Mouse (Mus musculus) liver, embryonic 16.5 days (tissue): ENCODE results near the gene Efcab11. TPM values are rescaled to one million over a fixed set of nuclear protein-coding genes. Genes with fewer than 3 reads are reported as not detected.

Source experiments
- ATAC-seq: fragments of 200-750 bp; cut with Nextera tagmentation; 2 replicates; pipeline ENCODE4 v1.8.0; 2017; ENCODE audit warnings: low read depth, mild to moderate bottlenecking, moderate number of reproducible peaks, moderate library complexity
- H3K27ac ChIP-seq: fragments of 300-500 bp; sonication (generic); 2 replicates; pipeline ENCODE4 v1.5.1; 2014; ENCODE audit warnings: mild to moderate bottlenecking, low read length
- H3K27me3 ChIP-seq: fragments of 300-500 bp; sonication (generic); 2 replicates; pipeline ENCODE4 v1.6.1; 2014; ENCODE audit warnings: low read depth, low read length, mixed read lengths; ENCODE audit not compliant: control insufficient read depth, insufficient read depth
- H3K36me3 ChIP-seq: fragments of 300-500 bp; sonication (generic); 2 replicates; pipeline ENCODE4 v1.6.1; 2014; ENCODE audit warnings: mild to moderate bottlenecking; ENCODE audit not compliant: control insufficient read depth, insufficient read depth
- H3K4me1 ChIP-seq: fragments of 300-500 bp; sonication (generic); 2 replicates; pipeline ENCODE4 v1.6.1; 2014; ENCODE audit warnings: low read depth, low read length, mixed read lengths; ENCODE audit not compliant: control insufficient read depth
- H3K4me2 ChIP-seq: fragments of 300-500 bp; sonication (generic); 2 replicates; pipeline ENCODE4 v1.6.1; 2014; ENCODE audit warnings: low read depth, low read length, mixed read lengths
- H3K4me3 ChIP-seq: fragments of 300-500 bp; sonication (generic); 2 replicates; pipeline ENCODE4 v1.5.1; 2014; ENCODE audit warnings: low read depth, mild to moderate bottlenecking, low read length
- H3K9ac ChIP-seq: fragments of 300-500 bp; sonication (generic); 2 replicates; pipeline ENCODE4 v1.6.1; 2014; ENCODE audit warnings: low read depth, low read length
- H3K9me3 ChIP-seq: fragments of 300-500 bp; sonication (generic); replicated peaks from 2 replicates; pipeline ENCODE4 v1.6.1; 2016; ENCODE audit warnings: low read length; ENCODE audit not compliant: control insufficient read depth
- WGBS: fragments of 180-500 bp; shearing (Covaris S2); extraction: QIAGEN DNeasy Blood & Tissue Kit; methylation state at CpG from one replicate; pipeline ENCODE4 v1.1.7; 2014; ENCODE audit not compliant: insufficient replicate concordance; 5-methylcytosine and 5-hydroxymethylcytosine counted together
- polyA plus RNA-seq: library from polyadenylated mRNA; unstranded; fragments of >200 nt; fragmentation: Nextera tagmentation; extraction: Ambion mirVana; gene quantifications from 2 replicates; pipeline ENCODE4 v1.2.1, GENCODE M21; 2015

The Efcab11 gene
- polyA plus RNA-seq, 1 experiment from 2014 or later, result 5.0 TPM

DNA sequence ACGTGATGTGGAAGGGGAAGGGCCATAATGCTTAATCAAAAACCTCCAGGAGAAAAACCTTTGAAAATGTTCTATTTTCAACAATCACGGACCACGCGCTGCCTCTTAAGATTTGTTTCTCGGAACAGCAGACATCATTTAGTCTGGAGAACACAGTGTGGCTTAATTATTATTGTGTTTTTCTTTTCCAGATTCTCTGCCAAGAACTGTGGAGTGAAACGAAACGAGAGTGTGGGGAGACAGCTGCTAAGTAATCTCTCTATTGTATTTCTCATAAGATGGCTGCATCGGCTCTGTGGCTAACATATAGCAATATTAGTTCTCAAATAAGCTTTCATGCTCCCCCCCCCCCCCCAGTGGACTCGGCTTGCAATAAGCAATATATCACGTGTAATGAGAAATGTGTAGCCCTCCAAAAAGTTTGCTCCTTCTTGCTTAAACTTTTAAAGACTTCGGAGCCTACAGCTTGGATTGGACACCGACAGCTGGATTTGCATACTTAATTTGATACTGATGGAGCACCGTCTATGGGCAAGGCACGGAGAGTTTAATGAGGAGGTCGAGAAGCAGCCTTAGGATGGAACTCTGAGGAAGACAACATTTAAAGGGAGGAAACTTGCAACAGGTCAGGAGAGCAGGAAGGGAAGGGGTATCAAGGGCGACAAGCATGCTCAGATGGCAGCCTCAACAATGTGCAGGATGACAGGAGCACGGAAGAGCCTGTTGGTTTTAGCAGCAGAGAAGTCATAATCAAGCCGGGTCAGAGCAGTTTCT, 127.1 kb downstream of the Efcab11 start:
- H3K4me3 ChIP-seq, result no peak overlapping the region
- WGBS, result 67% methylated on average over 18 of the region's 18 CpGs
- H3K27me3 ChIP-seq, result no peaks in the 10 kb centered on the region
- H3K9me3 ChIP-seq, result no peaks in the 10 kb centered on the region
- no peak overlapping the region for H3K9ac ChIP-seq
- no peak overlapping the region for H3K27ac ChIP-seq
- H3K4me2 ChIP-seq, result no peak overlapping the region
- no peak for ATAC-seq
- no peaks in the 10 kb centered on the region for H3K4me1 ChIP-seq
- H3K36me3 ChIP-seq, result no peaks in the 10 kb centered on the region

DNA sequence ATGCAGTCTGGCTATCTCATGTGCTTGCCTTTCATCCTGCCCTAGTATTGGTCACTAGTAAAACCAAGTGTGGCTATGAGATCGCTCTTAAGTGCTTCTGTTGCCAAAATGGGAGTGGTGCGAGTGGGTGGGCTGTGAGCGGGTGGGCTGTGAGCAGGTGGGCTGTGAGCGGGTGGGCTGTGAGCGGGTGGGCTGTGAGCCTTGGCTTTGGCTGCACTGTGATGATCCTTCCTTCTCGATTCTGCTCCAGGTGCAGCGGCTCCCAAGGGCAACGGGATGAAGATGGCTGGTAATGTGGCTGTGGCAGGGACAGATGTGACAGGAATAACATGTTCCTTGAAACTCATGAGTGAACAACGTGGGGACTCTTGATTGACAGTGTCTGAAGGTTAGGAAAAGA, 128.0 kb downstream of the Efcab11 start:
- ATAC-seq, result no peak
- Histone ChIP-seq H3K27me3 (no peaks in the 10 kb centered on the region), H3K4me2 (no peak overlapping the region), H3K9ac (no peak overlapping the region), H3K27ac (no peak overlapping the region), H3K4me3 (no peak overlapping the region), H3K9me3 (no peaks in the 10 kb centered on the region), H3K4me1 (no peaks in the 10 kb centered on the region), H3K36me3 (no peaks in the 10 kb centered on the region)
- WGBS, result 75% methylated on average over 9 of the region's 9 CpGs

DNA sequence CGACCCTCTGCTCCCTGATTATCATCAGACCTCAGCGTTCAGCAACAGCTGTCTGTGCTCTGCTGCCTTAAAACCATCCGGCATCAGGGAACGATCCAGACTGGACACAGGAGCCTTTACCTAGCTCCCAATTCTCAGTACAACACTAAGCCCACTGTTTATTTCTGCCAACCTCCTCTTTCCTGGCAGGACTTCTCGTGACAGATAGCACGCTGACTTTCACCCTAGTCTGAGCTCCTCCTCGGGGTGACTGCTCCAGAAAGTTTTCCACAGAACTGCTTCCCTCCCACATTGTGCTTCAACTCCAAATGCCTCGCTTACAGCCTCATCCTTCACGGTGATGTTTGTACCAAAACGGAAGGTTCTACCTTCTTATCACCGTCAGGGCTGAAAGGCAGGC, 131.3 kb downstream of the Efcab11 start:
- no peaks in the 10 kb centered on the region for H3K9me3 ChIP-seq
- WGBS, result 64% methylated on average over 11 of the region's 11 CpGs
- no peaks in the 10 kb centered on the region for H3K27me3 ChIP-seq
- no peaks in the 10 kb centered on the region for H3K4me1 ChIP-seq
- no peak overlapping the region for H3K4me3 ChIP-seq
- H3K4me2 ChIP-seq, result no peak overlapping the region
- no peaks in the 10 kb centered on the region for H3K36me3 ChIP-seq
- ATAC-seq, result no peak
- no peak overlapping the region for H3K27ac ChIP-seq
- H3K9ac ChIP-seq, result no peak overlapping the region

DNA sequence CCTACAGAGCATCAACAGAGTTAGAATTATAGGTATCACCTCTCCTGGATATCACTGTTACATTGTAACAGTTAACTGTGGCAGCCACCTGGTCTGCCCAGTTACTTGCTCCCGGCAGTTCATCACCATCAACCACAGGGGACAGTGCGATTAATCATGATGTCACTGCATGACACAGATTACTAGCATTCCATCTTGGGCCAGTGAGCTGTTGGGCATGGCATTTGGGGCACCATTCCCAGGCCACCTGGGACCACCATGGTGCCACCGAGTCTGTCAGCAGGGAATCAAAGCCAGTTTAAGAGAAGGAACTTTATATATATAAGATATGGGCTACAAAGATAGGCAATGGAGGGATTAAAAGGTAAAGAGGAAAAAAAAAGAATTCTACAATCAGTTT, 134.8 kb downstream of the Efcab11 start:
- no peak for ATAC-seq
- Histone ChIP-seq H3K4me1 (no peaks in the 10 kb centered on the region), H3K4me3 (no peak overlapping the region), H3K9ac (no peak overlapping the region), H3K4me2 (no peak overlapping the region), H3K27ac (no peak overlapping the region), H3K9me3 (no peaks in the 10 kb centered on the region), H3K27me3 (no peaks in the 10 kb centered on the region), H3K36me3 (no peaks in the 10 kb centered on the region)
- WGBS, result 60% methylated on average over 3 of the region's 3 CpGs

DNA sequence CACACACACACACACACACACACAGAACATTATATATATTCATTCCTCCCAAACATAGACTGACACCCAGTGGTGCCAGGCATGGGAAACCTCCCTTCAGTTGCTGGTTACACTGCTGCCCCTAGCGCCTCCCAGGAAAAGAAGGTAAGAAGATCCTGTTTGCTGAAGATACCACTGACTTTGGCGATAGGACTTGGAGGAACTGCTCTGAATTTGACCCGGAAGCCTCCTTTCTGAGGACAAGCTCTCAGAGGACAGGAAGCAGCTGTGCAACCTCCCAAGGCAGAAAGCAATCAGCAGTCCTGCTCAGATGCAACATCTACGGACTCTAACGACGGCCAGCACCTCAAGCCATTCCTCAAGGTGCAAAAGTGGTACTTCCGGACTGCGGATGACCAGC, 142.6 kb downstream of the Efcab11 start:
- Histone ChIP-seq H3K4me2 (no peak overlapping the region), H3K27me3 (no peaks in the 10 kb centered on the region), H3K27ac (no peak overlapping the region), H3K4me3 (no peak overlapping the region), H3K4me1 (no peaks in the 10 kb centered on the region), H3K9me3 (no peaks in the 10 kb centered on the region), H3K36me3 (no peaks in the 10 kb centered on the region), H3K9ac (no peak overlapping the region)
- WGBS, result 34% methylated on average over 8 of the region's 8 CpGs
- ATAC-seq, result no peak

DNA sequence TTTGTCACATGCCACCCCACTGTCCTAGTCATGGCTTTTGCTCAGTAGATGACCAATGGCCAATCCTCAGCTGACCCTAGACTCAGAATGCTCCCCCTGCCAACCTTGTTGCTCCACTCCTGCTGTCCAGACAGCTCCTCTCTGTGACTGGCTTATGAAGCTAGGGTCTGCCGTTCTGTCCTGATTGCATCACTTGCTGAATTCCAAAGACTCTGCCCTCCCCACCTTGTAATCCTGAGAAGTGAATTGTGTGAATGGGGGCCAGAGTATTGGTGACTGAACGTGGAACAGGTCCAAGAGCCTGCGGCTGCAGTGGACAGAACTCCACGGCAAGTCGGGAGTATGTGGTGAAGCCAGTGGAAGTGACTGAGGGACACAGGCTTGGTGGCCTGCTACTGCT, 145.0 kb downstream of the Efcab11 start:
- Histone ChIP-seq H3K27me3 (no peaks in the 10 kb centered on the region), H3K9me3 (no peaks in the 10 kb centered on the region), H3K4me2 (no peak overlapping the region), H3K27ac (no peak overlapping the region), H3K9ac (no peak overlapping the region), H3K4me1 (no peaks in the 10 kb centered on the region), H3K4me3 (no peak overlapping the region), H3K36me3 (no peaks in the 10 kb centered on the region)
- WGBS, result 65% methylated on average over 5 of the region's 5 CpGs
- ATAC-seq, result no peak

DNA sequence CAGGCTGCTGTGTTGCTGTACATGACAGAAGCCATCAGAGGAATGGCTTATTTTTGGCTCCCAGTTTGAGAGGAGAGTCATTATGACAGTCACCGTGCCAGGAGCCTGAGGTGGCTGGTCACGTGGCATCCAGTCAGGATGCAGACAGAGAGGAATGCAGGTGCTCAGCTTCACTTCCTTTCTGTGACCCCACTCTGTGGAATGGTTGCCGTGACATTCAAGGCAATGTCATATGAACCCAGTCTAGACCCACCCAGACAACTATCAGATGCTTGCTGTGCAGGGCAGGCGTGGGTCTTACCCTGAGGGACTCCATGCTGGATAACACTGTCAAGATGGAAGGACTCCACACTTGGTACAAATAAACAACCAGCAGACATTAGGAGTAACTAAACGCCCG, 146.0 kb downstream of the Efcab11 start:
- Histone ChIP-seq H3K27me3 (no peaks in the 10 kb centered on the region), H3K9ac (no peak overlapping the region), H3K27ac (no peak overlapping the region), H3K4me2 (no peak overlapping the region), H3K9me3 (no peaks in the 10 kb centered on the region), H3K4me3 (no peak overlapping the region), H3K36me3 (no peaks in the 10 kb centered on the region), H3K4me1 (no peaks in the 10 kb centered on the region)
- 55% methylated on average over 6 of the region's 6 CpGs for WGBS
- ATAC-seq, result no peak

DNA sequence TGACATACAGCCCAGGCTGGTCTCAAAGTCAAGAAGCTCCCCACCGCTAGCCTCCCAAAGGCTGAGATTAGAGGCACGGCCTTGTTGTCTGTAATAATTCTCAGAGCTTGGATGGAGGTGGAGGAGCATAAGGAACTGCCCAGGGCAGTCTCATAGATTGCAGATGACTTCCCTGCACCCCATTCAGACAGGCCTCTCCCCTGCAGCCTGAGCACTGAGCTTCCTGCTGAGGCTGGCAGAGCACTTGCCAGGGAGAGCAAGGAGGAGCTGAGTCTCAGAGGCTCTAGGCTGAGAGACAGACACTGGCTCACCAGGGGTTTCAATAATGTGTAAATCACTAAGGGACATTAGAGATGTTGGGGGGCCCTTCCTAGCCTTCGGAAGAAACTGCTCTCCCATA, 147.3 kb downstream of the Efcab11 start:
- 59% methylated on average over 3 of the region's 3 CpGs for WGBS

DNA sequence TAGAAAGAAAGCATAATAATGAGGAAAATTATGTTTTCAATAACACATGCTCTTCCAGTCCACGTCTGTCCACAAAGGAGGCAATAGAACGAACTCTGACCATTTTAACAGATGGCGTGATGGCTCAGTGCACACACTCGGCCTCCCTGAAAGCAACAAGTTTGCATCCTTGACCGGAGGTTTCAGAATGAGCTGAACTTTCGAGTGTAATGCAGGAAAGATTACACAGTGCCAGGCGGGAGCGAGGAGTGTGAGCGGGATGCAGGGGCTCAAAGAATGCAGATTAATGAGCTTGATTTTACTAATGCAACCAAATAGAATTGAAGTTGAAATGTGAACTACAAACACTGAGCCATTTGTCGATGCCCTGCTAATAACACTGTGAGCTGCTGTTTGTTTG, 149.1 kb downstream of the Efcab11 start:
- Histone ChIP-seq H3K9ac (no peak overlapping the region), H3K9me3 (no peaks in the 10 kb centered on the region), H3K4me1 (no peaks in the 10 kb centered on the region), H3K27me3 (no peaks in the 10 kb centered on the region), H3K4me3 (no peak overlapping the region), H3K36me3 (no peaks in the 10 kb centered on the region), H3K4me2 (no peak overlapping the region), H3K27ac (no peak overlapping the region)
- ATAC-seq, result no peak
- WGBS, result 69% methylated on average over 10 of the region's 10 CpGs

More for the DNA sequence above, 147.3 kb downstream of the Efcab11 start:
- no peak for ATAC-seq
- Histone ChIP-seq H3K27ac (no peak overlapping the region), H3K9ac (no peak overlapping the region), H3K27me3 (no peaks in the 10 kb centered on the region), H3K4me3 (no peak overlapping the region), H3K4me1 (no peaks in the 10 kb centered on the region), H3K9me3 (no peaks in the 10 kb centered on the region), H3K4me2 (no peak overlapping the region), H3K36me3 (no peaks in the 10 kb centered on the region)
